Mouse (Mus musculus): Measurements from ENCODE around the gene Ldlrap1. TPM values are rescaled to one million over a fixed set of nuclear protein-coding genes. Genes with fewer than 3 reads are reported as not detected.
A peak's percentile ranks its signal among the peaks of the same experiment; 100 is the strongest.

Ldlrap1 gene
- total RNA-seq, 1 experiment from 2014 or later: 11.1 TPM

DNA sequence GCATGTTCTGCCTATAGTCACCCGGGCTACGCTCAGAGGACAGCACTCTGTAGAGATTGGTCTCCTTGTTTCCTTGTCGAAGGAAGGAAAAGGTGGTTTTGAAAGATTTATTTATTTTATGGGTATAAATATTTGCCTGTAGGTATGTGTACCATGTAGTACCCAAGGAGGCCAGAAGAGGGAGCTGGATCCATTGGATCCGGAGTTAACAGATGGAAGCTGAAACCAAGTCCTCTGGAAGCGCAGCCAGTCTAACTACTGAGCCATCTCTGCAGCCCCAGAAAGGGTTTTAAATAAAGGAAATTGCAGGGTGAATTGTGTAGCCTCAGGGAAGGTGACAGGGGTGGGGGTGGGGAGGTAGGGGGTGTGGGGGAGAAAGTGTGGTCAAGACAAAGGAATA lies 16.9 kb upstream of the Ldlrap1 start:
- ATAC-seq (replicated peaks in 1 of 2; ENCODE audit: insufficient read depth in 1 of 2, low FRiP score in 2 of 2, low TSS enrichment in 1 of 2, low read depth in 1 of 2, poor library complexity in 2 of 2, severe bottlenecking in 2 of 2): no peak

DNA sequence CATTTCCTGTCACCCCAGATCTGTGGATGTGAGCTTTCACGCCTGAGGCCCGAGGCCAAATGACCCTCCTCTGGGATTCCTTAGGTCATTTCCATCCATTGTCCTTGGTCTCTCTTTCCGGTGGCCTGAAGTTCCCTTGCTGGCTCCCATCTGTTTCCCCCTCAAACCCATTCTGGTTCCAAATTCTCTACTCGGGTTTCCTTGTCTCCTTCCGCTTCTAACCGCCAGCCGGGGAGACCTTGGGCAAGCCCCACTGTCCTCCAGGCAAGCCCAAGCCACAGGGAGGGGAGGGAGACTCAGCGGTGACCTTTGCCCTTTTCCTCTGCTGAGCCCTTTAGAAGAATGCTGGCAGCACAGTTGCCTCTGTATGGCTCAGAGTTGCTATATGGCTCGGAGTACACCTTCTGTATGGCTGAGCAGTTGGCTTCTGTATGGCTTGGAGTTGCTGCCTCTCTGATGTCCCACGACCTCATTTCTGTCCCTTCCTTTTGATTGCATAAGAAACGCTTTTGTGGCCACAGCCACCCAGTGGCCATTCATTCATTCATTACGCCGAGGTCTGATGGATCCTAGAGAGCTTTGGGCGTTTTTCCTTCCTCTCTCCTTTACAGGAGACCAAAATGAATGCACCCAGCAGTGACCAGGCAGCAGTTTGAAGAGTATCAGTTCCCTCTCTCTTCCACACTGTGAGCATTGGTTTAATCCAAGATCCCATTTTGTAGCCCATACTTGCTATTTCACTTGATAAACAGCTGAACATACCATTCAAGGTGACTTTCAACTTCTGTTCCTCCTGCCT lies 11.5 kb upstream of the Ldlrap1 start:
- peak in 1 of 2 experiments; percentile 39; a peak in 1 of 4 replicates for ATAC-seq (replicated peaks in 1 of 2; ENCODE audit: insufficient read depth in 1 of 2, low FRiP score in 2 of 2, low TSS enrichment in 1 of 2, low read depth in 1 of 2, poor library complexity in 2 of 2, severe bottlenecking in 2 of 2)

DNA sequence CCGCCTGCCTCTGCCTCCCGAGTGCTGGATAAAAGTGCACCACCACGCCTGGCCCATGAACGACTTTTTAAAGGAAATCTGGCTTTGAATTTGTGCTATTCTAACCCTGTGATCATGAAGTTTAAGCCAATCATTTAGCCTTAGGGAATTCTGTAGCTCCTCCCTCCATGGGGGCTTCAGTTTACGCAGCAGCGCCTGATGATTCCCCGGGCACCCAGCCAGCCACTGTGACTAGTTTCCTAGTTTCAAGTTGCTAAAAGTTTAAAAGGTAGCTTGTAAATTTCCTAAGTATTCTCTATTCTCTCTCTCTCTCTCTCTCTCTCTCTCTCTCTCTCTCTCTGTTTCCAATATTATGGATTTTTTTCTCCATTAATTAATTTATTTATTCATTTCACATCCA lies 8.4 kb upstream of the Ldlrap1 start:
- no peak for ATAC-seq (replicated peaks in 1 of 2; ENCODE audit: insufficient read depth in 1 of 2, low FRiP score in 2 of 2, low TSS enrichment in 1 of 2, low read depth in 1 of 2, poor library complexity in 2 of 2, severe bottlenecking in 2 of 2)

DNA sequence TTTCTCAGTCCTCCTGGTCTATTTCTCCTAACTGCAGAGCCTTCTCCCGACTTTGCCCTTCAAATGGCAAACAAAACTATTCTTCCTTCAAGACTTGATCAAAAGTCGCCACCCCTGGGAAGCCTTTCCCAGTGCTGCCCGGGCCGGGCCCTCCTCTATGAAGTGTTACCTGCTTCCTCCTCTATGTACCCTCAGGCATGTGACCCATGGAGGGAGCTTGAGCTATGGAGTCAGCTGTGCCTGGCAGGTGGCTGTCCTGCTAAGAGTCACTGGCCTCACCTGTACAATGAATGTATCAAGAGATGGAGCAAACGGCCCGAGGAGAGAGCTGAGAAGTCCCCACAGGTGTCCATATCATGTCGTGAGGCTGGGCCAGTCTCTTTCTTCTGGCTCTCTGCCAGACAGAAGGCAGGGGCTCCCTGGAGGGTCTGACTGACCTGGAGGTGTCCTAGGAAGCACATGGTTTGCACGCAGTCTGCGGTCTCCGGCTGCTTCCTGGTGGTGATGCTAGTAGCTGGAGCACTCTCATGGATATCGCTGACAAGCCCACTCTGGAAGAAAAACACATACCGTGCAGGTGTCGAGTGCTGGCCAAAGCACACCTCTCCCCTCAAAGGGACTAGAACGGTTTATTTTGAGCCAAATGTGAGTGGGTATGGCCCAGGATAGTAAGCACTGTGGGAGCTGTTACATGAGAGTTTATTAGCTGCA lies 7.6 kb upstream of the Ldlrap1 start:
- no peak for ATAC-seq (replicated peaks in 1 of 2; ENCODE audit: insufficient read depth in 1 of 2, low FRiP score in 2 of 2, low TSS enrichment in 1 of 2, low read depth in 1 of 2, poor library complexity in 2 of 2, severe bottlenecking in 2 of 2)

DNA sequence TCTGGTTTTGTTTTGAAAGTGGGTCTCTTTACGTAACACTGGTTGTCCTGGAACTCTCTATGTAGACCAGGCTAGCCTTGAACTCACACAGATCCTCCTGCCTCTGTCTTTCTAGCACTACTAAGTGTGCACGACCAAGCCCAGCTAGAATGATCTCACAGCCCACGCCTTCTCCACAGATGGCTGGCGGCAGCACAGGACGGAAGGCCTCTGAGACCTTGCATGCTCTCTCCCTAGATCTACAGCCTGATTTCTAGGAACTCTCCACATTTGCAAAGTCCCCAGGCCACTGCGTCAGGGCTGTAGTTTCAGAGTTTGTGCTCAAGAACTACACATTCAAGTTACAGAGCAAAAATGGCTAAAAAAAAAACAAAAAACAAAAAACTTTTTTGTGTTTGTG lies 6.3 kb upstream of the Ldlrap1 start:
- no peak for ATAC-seq (replicated peaks in 1 of 2; ENCODE audit: insufficient read depth in 1 of 2, low FRiP score in 2 of 2, low TSS enrichment in 1 of 2, low read depth in 1 of 2, poor library complexity in 2 of 2, severe bottlenecking in 2 of 2)

DNA sequence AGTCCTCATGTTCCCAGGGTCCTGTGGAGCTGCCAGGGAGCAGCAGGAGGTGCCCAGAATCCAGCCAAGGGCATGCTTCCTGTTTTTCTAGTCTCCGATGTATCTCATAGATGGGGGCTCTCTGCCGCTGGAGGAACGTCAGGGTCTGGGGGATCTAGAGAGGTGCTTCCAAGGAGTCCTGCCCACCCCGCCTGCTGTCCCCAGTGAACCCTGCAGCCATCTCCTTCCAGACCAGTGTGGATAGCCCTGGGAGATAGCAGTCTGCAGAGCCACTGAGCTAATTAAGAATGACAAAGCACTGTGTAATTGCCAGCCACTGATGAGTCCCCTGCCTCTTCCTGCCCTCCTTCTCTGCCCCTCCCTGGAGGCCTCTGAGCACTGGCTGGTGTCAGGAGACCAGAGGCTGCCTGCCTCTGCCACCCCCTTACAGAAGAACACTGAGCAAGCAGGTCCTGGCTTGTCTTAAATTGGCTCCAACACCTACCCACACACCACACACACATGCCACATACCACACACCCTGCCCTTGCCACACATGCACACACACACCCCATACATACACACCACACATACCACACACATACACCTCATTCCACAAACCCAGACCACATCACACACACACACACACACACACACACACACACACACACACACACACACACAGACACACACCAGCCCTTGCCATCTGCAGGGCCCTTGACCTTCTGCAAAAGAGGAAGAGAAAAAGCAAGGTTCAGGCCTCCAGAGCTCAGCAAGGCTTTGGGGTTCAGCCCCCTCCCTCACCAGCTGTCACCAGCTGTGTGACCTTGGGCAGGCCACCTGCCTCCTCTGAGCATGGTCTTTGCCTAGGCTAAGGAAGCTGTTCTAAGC lies 5.2 kb upstream of the Ldlrap1 start:
- peak; percentile 57 to 65 for ATAC-seq (replicated peaks in 1 of 2; ENCODE audit: insufficient read depth in 1 of 2, low FRiP score in 2 of 2, low TSS enrichment in 1 of 2, low read depth in 1 of 2, poor library complexity in 2 of 2, severe bottlenecking in 2 of 2)

DNA sequence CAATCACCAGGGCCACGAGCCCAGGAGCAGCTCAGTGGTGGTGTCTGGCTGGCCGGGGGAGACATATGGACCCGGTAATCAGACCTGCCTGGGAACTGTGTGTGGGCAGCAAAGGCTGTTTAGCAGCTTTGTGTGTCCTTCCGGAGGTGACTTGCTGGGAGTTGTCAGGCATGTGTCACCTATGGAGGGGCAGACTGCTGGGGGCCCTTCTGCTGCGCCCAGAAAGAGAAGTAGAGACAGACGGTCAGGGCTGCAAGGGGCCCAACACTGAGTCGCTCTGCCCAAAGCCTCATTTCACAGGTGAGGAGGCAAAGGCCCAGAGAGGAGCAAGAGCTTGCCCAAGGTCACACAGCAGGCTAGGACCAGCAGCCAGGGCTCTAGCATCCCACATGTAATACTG lies 2.1 kb upstream of the Ldlrap1 start:
- ATAC-seq (replicated peaks in 1 of 2; ENCODE audit: insufficient read depth in 1 of 2, low FRiP score in 2 of 2, low TSS enrichment in 1 of 2, low read depth in 1 of 2, poor library complexity in 2 of 2, severe bottlenecking in 2 of 2): no peak

DNA sequence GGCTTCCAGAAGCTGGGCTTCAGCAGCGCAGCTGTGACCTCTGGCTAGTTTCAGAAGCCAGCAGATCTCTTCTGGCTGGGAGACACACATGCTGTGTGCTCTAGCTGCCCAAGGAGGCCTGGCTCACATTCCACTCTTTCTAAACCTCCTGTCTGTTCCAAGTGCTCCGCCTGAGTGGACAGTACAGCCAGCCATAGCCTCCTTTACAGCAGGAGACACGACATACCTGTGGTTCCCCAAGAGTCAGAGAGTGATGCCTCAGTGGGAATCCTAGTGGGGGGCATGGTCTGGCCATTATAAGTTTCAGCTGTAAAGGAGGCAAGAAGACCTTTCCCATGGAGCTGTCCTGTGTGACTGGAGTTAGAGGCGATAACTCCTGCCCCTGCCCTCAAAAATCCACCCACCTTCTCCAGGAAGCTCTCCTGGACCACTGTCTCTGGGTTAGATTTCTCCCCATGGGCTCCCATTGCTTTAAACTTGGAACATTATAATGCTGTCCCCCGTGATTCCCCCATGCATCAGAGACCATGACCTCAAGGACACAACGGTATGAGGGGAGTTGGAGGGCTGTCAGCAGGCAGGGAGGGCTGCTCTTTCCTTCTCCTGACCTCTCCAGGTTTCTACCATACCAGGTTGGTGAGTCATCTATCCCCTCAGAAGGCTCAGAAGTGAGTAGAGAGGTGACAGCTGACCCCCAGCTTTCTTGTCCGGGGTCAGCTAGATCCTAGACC lies 1.4 kb upstream of the Ldlrap1 start:
- no peak for ATAC-seq (replicated peaks in 1 of 2; ENCODE audit: insufficient read depth in 1 of 2, low FRiP score in 2 of 2, low TSS enrichment in 1 of 2, low read depth in 1 of 2, poor library complexity in 2 of 2, severe bottlenecking in 2 of 2)

DNA sequence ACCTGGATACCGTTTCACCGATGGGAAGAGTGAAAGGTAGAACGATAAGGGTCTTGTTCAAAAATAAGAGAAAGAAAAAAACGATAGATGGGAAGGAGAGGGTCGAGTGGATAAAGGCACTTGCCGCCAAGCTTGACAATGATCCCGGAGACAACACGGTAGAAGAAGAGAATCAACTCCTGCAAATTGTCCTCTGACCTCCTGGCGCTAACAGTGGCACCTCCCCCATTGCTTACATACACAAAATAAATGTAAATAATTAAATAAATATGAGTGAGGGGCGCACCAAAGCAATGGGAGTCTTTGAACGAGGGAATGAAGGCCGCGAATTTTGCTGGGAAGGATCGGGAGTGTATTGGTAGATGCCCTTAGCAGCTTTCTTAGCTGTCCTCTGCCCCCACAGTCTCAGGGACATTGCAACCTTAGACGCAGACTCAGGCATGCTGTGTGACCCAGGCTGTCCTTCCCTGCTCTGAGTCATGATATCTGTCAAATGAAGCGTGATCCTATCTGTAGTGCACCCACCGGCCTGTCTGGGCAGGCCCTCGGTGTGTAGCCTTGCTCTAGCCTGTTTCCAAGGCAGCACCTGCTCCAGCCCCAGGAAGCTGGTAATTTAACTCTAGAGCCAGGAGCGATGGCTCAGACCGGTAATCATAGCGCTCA lies 533 bp upstream of the Ldlrap1 start:
- ATAC-seq (replicated peaks in 1 of 2; ENCODE audit: insufficient read depth in 1 of 2, low FRiP score in 2 of 2, low TSS enrichment in 1 of 2, low read depth in 1 of 2, poor library complexity in 2 of 2, severe bottlenecking in 2 of 2): no peak

DNA sequence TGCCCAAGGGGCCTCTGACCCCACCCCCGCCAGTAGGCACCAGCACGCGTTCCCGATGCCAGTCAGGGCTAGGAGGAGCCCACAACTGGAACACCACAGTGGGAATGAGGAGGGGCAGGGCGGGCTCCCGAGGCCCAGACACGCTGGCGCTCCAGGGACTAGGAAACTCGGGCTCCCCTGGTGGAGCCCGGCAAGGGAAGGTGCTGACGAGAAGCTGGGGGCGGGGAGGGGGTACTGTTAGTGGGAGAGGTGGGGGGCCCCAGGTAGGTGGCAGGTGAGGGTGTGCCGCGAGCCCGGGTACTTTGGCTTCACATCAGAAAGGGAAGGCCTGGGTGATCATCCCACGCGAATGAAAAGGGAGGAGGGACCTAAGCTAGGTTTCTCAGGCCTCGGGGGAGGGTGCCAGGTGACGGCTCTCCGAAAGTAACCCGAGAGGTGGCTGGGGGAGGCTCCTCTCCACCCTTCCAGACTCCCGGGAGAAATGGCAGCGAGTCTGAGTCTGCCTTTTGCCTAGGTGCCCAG lies 859 bp downstream of the Ldlrap1 start:
- no peak for ATAC-seq (replicated peaks in 1 of 2; ENCODE audit: insufficient read depth in 1 of 2, low FRiP score in 2 of 2, low TSS enrichment in 1 of 2, low read depth in 1 of 2, poor library complexity in 2 of 2, severe bottlenecking in 2 of 2)

DNA sequence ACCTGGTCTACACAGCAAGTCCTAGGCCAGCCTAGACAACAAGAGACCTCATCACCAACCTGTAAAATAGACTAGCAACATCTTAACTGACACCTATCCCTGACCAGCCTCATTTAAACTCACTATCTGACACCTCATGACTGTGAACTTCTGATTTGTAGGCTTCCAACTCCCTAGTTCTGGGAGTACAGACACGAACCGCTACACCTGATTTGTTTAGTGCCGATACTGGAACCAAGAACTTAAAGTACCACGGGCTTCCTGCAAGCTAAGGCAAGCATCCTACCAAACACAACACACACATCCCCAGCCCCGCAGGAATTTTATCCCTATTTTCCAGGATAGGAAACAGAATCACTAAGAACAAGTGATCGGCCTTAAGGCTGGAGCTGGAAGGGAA lies 1.5 kb downstream of the Ldlrap1 start:
- ATAC-seq (replicated peaks in 1 of 2; ENCODE audit: insufficient read depth in 1 of 2, low FRiP score in 2 of 2, low TSS enrichment in 1 of 2, low read depth in 1 of 2, poor library complexity in 2 of 2, severe bottlenecking in 2 of 2): no peak

DNA sequence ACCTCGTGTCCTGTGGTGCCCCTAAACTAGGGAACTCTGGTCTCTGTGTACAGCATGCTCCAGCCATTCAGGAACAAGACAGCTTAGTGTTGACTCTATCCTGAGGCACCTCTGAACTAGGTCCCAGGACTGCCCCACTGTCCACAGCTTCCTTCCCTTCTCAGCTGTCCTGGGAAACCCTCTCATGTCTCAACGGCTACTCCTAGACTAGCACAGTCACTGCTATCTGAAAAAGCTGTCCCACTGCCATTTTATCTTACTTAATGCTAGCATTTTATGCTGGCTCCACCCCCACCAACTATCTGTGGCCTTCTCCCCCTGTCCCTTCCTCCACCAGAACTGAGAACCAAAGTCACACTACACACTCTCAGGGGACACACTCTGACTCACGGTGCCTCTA lies 3.5 kb downstream of the Ldlrap1 start:
- ATAC-seq (replicated peaks in 1 of 2; ENCODE audit: insufficient read depth in 1 of 2, low FRiP score in 2 of 2, low TSS enrichment in 1 of 2, low read depth in 1 of 2, poor library complexity in 2 of 2, severe bottlenecking in 2 of 2): no peak

DNA sequence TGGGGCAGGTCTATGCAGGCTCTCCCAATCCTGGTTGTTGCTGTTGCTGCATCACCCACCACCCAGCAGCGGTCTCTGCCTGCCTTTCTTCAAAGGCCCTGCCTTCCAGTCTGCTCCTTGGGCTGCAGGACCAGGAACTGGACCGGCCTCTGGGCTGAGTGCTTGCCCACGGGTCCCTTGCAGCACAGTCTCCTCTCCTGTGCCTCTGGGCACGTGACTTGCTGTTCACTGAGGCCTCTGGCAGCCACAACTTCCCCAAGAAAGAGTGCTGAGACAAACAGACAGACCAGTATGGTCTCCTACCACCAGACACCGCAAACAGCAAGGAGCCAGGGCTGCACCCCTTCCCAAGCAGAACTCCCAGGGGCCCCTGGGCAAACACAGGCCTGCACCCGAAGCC lies 5.5 kb downstream of the Ldlrap1 start:
- peak; percentile 58 to 65 for ATAC-seq (replicated peaks in 1 of 2; ENCODE audit: insufficient read depth in 1 of 2, low FRiP score in 2 of 2, low TSS enrichment in 1 of 2, low read depth in 1 of 2, poor library complexity in 2 of 2, severe bottlenecking in 2 of 2)

DNA sequence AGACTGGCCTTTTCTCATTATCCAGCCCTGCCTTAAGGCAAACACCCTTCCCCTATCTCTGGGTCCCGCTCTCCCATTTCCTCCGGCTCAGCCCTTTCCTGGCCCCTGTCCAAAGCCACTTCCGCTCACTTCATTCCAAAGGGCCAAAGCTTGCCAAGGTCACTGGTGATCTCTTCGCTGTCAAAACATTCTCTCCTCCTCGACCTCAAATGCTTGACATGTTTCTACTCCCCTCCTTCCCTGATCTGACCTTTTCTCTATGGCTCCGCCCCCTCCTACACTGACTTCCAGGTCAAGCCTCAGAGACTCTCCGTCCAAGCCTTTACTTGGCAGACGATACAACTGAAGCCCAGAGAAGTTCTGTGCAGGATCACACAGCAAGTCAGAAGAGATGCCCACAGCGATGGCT lies 7.0 kb downstream of the Ldlrap1 start:
- ATAC-seq (replicated peaks in 1 of 2; ENCODE audit: insufficient read depth in 1 of 2, low FRiP score in 2 of 2, low TSS enrichment in 1 of 2, low read depth in 1 of 2, poor library complexity in 2 of 2, severe bottlenecking in 2 of 2): no peak; a peak in 1 of 4 replicates

DNA sequence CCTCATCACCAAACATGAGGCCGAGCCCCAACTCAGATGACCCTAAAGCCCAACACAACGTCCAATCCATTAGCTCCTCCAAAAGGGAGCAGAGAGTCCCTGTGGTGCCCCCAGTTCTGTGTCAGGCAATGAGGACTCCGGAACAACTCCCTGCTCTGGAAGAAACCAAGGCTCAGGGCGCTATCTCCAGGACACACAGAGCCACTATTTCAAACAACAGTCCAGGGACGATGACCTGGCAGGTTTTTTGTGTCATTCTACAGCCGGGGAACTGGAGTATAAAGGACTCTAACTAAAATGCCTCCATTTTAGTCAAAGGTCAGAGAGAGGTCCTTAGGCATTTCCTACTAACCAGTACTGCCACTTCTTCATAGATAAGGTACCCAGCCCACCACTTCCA lies 7.5 kb downstream of the Ldlrap1 start:
- no peak for ATAC-seq (replicated peaks in 1 of 2; ENCODE audit: insufficient read depth in 1 of 2, low FRiP score in 2 of 2, low TSS enrichment in 1 of 2, low read depth in 1 of 2, poor library complexity in 2 of 2, severe bottlenecking in 2 of 2)

DNA sequence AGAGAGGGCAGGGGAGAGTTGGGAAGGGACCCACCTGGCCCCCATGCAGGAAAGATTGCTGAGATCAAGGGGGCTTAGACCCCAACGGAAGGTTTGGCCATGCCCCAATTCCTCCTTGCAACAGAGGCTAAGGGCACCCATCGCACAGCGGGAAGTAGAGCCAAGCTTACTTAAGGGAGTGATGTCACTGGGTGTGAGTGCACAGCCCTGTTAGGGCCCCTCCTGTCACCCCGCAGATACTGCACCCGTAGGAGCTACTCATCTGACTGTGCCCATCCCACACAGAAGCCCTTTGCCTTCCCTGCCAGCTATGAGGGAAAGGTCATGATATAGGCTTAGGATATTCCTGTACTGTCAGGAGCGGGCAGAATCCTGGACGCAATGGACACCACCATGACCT lies 8.3 kb downstream of the Ldlrap1 start:
- no peak for ATAC-seq (replicated peaks in 1 of 2; ENCODE audit: insufficient read depth in 1 of 2, low FRiP score in 2 of 2, low TSS enrichment in 1 of 2, low read depth in 1 of 2, poor library complexity in 2 of 2, severe bottlenecking in 2 of 2)

DNA sequence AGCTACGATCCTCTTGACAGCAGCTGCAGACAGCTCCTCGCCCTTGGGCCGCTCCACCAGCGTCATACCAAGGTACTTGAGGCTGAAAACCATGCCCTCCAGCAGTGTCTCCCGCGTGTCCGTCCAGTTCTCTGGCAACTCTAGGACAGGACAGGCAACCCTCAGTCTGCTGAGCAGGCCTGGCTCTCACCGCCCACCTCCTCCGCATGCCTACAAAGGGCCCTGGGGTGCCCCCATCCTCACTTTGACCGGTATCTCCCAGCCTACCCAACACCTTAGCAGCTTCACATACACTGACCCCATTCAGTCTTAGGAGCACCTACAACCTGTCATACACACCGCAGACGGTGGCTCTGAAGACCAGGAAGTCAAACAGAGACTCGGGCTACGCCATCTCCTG lies 8.9 kb downstream of the Ldlrap1 start:
- ATAC-seq (replicated peaks in 1 of 2; ENCODE audit: insufficient read depth in 1 of 2, low FRiP score in 2 of 2, low TSS enrichment in 1 of 2, low read depth in 1 of 2, poor library complexity in 2 of 2, severe bottlenecking in 2 of 2): no peak
